Mouse (Mus musculus) mouse embryonic stem cell (cell line): ENCODE measurements at regions not wholly inside any gene's neighbourhood (a gene's known extent, or its start where the extent isn't known, plus 50 kb on each side); places are given as distances from the start of the nearest gene placed in this dataset.

Experiments used
- in situ Hi-C, 2 experiments: fragments of 300-500 bp; cut with MboI; formaldehyde crosslinking; loops; 1 replicate in 1 of 2; 3 replicates in 1 of 2; pipeline ENCODE4 v1.14.3; 2019 to 2020; ENCODE audit warnings: low sequenced_read_pairs in 2 of 2, low pct_unique_long_range_greater_than_20kb in 1 of 2, mixed read lengths in 1 of 2; ENCODE audit not compliant: unreplicated experiment in 1 of 2

DNA sequence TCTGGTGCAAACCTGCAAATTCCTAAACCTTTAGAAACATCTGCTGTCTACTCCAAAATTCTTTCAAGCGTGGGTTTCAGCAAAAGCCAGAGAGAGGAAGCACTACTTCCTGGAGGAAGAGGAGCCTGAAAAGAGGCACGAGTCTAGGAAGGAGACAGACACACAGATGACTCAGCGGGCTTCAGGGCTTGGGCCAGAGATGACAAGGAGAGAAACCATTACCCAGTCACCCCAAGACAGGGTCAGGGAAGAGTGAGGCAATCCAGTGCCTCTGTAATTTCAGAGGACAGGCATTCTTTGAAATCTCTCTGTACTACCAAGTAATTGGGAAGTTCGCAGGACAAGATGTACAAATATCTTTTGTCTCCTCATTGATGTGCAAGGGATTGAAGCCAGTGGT lies 127.7 kb downstream of the Sp3 start:
- in situ Hi-C loops, result no loop called here

DNA sequence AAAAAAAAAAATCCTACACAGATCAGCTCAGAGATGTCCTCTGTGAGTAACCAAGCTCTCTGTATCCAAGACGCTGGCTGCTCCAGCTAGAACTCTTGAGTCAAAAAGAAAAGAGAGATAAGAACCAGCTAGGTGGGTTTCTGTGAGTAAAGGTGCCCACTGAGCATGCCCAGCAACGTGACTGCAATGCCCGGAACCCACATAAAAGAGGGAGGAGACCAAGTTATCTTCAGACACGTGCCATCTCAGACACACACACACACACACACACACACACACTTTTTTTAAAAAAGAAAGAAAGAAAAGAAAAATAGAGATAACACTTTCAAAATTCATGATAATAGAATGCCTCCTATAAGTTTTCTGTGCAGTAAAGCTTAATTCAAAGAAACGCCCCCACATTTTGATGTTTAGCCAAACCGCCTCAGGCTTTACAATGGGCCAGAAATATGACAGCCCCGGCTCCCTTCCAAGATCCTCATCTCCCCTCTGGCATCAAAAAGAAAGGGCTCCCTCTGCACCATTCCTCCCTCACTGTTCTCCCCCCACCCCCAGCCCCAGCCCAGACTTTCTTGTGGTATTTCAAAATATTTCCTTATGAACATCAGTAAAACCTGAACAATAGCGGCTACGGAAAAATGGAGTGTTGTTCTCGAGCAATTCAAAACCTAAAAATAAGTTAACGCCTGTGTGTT lies 124.8 kb downstream of the Sp3 start:
- in situ Hi-C loops, result no loop called here

DNA sequence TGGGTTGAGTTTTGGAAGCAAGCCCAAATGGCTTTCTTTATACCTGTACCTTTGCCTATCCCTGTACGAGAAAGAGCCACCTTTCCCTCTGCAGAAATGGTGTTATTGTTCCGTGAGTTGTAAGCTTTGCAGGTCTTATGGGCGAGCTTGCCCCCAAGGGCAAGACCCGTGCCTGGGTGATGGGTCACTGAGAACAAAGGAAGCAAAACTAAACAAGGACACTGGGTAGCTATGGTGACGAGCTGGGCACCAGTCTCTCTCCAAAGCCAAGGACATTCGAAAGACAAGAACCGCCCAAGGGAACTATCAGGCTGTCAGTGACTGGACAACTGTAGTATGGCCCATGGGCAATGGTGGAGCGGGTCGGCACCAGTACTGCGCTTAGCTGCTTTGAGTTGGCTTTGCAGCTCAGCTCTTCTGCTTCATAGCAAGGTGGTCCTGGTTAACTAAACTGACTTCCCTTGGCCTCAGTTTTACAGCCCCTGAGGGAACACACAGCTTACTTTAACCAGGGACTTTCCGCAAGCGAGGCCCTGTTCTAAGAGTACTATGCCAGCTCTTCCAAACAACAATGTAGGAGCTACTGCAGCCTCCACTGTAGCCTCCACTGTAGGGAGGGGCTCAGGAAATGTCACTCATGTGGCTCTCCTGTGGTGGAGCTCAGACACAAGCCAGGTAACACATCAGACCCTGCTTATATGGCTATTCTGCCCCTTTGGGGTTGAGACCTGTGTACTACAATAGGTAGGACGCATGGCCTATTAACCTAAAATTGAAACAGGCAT lies 124.1 kb downstream of the Sp3 start:
- in situ Hi-C loops, result no loop called here

DNA sequence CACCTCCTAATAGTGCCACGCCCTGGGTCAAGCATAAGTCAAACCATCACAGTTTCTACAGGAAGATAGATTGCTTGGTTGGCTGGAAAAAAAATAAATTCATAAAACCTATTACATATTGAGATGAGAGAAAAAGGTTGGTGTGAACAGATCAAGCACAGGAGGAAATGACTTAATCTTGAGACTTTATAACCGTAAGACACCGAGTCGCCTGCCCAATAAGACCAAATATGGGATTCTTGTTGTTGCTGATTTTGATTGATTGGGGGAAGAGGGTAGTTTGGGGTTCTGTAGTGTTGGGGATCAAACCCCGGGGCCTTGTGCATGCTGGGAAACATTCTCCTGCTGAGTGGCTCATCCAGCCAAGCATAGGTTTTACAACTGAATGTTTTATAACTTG lies 122.9 kb downstream of the Sp3 start:
- in situ Hi-C loops, result no loop called here

DNA sequence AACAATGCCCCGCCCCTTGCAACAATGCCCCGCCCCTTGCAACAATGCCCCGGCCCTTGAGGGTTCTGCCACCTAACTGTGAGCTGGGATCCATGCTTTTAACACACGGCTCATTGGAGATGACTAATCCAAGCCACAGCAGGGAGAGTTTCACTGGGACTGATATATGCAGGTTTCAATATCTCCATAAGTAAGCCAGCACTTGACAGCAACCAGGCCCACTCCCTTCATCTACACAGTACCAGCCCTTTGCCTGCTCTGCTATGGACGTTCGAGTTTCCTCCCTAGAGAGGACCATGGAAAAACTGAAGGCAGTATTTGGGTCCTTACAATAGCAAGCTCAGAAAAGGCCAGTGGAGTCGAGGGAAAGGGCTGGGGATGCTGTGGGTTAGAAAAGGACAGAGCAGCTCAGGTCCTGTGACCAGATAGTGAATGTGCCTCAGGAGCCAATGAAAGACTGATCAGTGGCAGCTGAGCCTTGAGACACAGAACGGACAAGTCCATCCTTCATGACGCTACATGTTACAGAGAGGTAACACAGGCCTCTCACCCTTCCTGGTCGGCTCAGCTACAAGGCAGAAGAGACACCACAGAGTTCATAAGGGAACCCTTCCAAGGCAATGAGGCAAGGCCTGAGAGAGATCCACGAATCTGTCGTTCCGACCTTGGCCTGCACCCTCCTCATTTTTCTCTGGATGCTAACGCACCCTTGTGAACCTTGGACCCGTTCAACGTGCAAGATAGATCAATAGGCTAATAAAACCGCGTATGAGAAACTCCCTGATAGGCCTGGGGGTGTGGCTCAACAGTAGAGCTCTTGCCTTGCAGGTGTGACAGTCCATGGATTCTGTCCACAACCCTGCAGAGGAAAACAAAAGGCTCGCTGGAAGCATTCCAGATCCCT lies 114.5 kb downstream of the Sp3 start:
- in situ Hi-C loops, result no loop called here

DNA sequence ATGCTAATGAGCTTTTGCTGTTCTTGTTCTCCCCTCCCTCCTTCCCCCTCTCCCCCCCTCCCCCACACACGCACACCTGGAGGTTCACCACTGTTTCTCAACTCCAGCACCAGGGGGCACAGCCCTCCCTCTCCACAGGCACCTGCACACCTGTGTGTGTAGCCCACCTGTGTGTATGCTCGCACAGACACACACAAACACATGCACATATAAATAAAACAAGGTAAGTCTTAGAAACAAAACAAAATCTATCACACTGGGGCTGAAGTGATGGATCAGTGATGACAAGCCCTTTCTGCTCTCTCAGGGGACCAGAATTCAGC lies 113.9 kb downstream of the Sp3 start:
- in situ Hi-C loops, result no loop called here

DNA sequence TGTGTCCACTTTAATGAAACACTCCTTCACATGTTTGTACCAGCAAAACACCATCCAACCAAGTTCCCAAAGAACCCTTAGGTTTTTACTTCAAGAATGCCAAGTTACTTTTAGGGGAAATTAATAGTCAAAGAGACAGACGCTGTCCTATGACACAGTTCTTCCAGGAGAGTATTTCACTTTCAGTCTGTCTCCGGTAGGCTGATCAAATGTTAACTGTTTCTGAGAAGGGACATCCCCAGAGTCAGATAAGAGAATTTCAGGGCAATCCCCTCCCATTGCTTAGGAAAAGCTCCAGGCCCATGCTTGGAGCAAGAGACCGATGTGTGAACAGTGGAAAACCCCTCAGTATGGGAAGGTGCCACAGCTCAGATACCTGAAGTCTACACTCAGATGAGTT lies 112.1 kb downstream of the Sp3 start:
- in situ Hi-C loops, result no loop called here

DNA sequence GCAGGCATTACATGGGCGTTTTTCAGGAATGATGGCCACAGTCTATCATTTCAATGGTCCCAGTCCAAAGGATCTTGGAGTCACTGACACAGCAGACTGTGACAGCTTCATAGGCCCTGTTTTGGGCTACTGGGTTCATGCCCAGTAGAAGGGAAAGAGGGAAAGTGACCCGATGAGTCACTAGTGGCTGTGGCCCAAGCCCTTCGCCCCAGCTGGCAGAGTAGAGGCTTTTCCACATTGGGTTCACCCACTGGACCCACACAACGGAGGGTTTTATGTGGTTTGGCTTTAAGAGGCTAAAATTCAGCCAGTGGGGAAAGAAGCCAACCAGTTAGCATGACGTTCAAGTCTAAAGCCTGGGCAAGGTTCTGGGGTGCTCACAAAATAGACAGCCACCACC lies 108.4 kb downstream of the Sp3 start:
- in situ Hi-C loops, result no loop called here

DNA sequence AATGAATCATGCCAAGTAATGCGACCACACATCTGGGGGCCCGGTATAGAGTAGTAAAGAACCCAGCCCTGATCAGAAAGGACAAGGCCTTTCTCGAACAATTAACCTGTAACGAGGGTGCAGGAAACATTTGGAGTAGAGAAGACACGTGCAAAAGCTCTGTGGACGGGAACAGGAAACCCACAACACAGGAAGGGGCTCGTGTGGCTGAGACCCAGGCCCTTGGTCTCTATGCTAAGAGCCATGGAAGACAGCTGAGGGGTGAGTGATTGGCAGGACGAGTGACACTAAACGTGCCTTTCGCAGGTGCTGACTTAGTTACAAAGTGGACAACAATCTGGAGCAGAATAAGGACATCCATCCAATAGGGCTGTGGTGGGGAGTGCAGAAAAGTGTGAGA lies 106.3 kb downstream of the Sp3 start:
- in situ Hi-C loops, result no loop called here

DNA sequence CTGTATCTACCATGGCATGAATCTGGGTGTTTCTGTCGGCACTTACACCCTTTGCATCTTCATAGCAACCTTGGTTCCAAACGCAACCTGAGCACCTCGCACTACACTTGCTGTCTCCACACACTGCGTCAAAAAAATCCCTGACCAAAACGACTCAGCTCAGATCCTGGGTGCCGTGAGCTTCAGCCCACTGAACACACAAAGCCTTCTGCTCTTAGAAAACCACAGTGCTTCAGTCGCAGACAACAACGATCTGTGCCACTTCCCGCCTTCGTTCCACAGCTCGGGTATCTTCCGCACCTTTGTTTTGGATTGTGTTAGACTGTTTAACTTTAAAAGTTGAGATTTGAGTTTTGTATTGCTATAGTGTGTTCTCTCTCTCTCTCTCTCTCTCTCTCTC lies 105.7 kb downstream of the Sp3 start:
- in situ Hi-C loops, result no loop called here

DNA sequence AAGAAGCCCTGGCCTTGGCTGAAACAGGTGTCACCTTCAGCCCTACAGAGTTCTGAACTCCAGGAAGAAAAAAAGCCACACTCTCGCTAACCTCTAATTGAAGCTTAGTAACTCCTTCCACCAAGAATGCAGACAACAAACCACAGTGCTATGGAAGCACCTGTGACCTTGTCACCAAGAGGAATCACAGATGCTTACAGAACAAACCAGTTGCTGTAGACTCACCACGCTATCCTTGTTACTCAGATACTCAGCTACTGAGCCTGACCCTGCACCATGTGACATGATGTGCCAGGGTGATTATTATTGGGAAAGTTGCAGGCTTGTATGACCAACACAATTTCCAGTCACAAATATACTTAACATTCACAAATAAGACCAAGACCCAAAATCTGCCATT lies 104.6 kb downstream of the Sp3 start:
- in situ Hi-C loops, result no loop called here

DNA sequence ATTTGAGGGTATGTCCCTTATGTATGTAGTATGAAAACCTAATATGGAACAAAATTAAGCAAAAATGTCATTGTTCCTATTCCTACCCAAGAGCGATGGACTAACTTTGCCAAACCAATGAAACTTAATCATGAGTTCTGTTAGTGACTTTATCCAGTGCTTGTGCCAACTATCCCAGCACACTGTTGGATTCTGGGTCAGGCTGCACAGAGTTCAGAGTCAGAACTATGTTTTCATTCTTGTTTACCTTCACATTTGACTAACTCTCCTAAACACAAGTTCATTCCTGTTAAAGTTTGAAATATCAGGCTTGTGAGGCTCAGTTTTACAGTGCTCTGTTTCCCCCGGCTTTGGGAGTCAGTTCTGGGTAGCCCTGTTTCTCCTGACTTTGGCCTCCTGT lies 100.2 kb downstream of the Sp3 start:
- in situ Hi-C loops, result no loop called here

DNA sequence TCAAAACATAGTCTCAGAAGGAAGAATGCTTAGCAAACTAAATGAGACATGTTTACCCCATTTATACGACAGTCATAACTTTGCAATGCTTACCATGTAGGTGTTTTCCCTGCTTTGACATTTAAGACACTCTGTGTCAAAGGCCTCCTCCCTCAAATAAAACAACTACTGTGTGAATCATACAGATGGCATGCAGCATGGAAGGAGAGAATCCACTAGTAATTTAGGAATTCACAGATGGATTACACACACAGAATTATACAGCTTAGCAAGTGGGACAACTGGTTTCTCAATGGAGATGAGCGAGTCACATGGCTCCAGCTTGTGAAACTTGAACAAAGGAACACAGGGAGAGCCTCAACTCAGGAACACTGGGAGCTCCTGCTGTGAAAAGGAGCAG lies 98.7 kb downstream of the Sp3 start:
- in situ Hi-C loops, result no loop called here

DNA sequence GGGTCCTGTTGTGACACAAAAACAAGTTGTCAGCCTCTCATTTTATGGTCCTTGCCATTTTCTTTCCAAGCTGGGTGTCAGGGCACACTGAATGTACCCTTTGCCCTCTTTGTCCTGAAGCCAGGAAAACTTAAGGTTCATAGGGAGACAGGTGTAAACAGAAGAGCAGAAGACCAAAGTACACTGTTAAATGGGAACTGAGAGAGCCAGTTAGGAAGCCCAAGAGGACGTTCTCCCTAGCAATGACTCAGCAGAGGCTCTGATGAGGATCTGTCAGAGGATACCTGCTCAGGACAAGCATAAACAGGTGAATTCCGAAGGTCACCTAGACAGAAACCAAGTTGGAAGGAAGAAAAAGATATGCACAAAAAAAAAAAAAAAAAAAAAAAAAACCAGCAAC lies 94.0 kb downstream of the Sp3 start:
- in situ Hi-C loops, result no loop called here
